Mouse (Mus musculus): ENCODE results near the gene Smim6. TPM values are rescaled to one million over a fixed set of nuclear protein-coding genes. Genes with fewer than 3 reads are reported as not detected.

Gene Smim6
- polyA plus RNA-seq, 1 experiment: 0.62 TPM

GRCm38 (mm10) chr11:115903384-115904230, 8.2 kb upstream of the Smim6 start:
- H3K36me3 ChIP-seq (ENCODE audit: control insufficient read depth, insufficient read depth, low read length): no peaks in the 10 kb centered on the region
- 64% methylated on average over 11 of the region's 11 CpGs for WGBS
- H3K4me1 ChIP-seq (replicated peaks; ENCODE audit: control insufficient read depth, insufficient read depth, low read length): peaks cover 78% of the 10 kb centered on the region
- peak overlapping the region; percentile 58; the same call in 1 of the 2 replicates for H3K27ac ChIP-seq (ENCODE audit: control insufficient read depth, insufficient read depth, low read length)
- no peaks in the 10 kb centered on the region for H3K27me3 ChIP-seq (ENCODE audit: control insufficient read depth, insufficient read depth, low read length)
- DNase-seq: no peak
- TF ChIP-seq CTCF (IDR thresholded peaks at IDR 0.05; ENCODE audit: borderline replicate concordance, control insufficient read depth, extremely low read depth, insufficient read depth, low read length, poor library complexity): no peak
- TF ChIP-seq POLR2A (IDR thresholded peaks at IDR 0.05; ENCODE audit: control insufficient read depth, extremely low read depth, insufficient read depth, low read length, poor library complexity): no peak
- H3K4me3 ChIP-seq (ENCODE audit: control insufficient read depth, insufficient read depth, low read length): no peak overlapping the region

DNA sequence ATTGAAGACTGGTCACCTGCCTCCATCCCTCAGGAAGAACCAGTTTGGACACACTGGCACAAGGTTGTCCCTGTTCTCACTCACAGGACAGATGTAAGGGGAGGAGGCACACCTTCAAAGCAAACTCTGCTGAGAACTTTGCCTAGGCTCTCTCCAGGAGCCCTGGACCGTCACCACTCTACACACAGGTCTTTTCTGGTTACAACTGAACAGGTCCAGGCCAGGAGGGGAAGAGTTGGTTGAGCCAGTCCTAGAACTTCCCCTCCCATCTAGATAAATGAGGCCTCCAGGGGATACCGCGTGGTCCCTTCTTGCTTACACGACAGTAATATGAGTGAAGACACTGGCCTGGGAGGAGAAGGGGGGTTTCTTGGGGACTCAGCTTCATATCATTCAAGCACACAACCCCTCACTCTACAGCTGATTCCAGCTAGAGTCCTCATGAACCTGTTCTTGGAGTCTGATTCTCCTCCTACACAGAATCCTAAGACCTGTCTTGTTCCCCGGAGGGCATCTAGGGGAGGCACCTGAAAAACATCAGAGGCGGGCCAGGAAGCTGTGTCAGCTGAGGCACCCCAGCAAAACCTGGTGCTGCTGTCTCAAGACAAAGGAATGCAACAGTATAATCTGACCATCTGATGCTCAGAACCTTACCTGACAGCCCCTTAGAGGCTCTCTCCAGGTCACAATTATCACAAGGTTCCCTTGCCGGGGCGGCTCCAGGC, 7.4 kb upstream of the Smim6 start:
- WGBS: 62% methylated on average over 8 of the region's 8 CpGs
- DNase-seq: no peak
- Histone ChIP-seq H3K27ac (ENCODE audit: control insufficient read depth, insufficient read depth, low read length) (peak overlapping the region; percentile 58), H3K36me3 (ENCODE audit: control insufficient read depth, insufficient read depth, low read length) (no peaks in the 10 kb centered on the region), H3K4me3 (ENCODE audit: control insufficient read depth, insufficient read depth, low read length) (peak overlapping the region; percentile 8; the same call in 1 of the 2 replicates), H3K27me3 (ENCODE audit: control insufficient read depth, insufficient read depth, low read length) (no peaks in the 10 kb centered on the region), H3K4me1 (replicated peaks; ENCODE audit: control insufficient read depth, insufficient read depth, low read length) (peaks cover 70% of the 10 kb centered on the region)
- TF ChIP-seq POLR2A (IDR thresholded peaks at IDR 0.05; ENCODE audit: control insufficient read depth, extremely low read depth, insufficient read depth, low read length, poor library complexity): no peak
- no peak for TF ChIP-seq CTCF (IDR thresholded peaks at IDR 0.05; ENCODE audit: borderline replicate concordance, control insufficient read depth, extremely low read depth, insufficient read depth, low read length, poor library complexity)

- no peaks in the 10 kb centered on the region for H3K36me3 ChIP-seq (ENCODE audit: control insufficient read depth, insufficient read depth, low read length)
- no peak for TF ChIP-seq CTCF (IDR thresholded peaks at IDR 0.05; ENCODE audit: borderline replicate concordance, control insufficient read depth, extremely low read depth, insufficient read depth, low read length, poor library complexity)
- peaks cover 63% of the 10 kb centered on the region for H3K4me1 ChIP-seq (replicated peaks; ENCODE audit: control insufficient read depth, insufficient read depth, low read length)
- DNase-seq: no peak
- peak overlapping the region; percentile 58 for H3K27ac ChIP-seq (ENCODE audit: control insufficient read depth, insufficient read depth, low read length)
- H3K4me3 ChIP-seq (ENCODE audit: control insufficient read depth, insufficient read depth, low read length): peak overlapping the region; percentile 8; the same call in 1 of the 2 replicates
- no peaks in the 10 kb centered on the region for H3K27me3 ChIP-seq (ENCODE audit: control insufficient read depth, insufficient read depth, low read length)
- WGBS: 62% methylated on average over 16 of the region's 16 CpGs
These were observed 6.6 kb upstream of the Smim6 start for GRCm38 (mm10) chr11:115904956-115905790.

DNA sequence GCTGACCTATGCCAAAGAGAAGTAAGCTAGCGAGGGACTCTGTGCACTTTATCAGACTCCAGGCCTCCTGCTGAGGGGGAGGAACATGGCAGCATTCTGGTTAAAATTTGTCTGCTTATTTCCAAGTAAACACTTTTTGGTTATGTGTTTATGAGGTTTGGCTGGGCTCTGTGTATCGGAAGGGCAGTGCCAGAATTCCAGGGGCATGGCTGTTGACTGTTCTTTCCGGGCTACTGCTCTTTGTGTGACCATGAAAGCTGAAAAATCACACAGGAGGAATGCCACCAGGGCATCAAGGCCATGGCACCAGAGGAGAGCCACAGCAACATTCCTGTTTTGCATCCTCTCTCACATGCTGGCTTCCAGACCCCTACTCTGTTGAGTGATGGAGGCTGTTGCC, 5.7 kb upstream of the Smim6 start:
- WGBS: 94% methylated on average over 3 of the region's 3 CpGs
- Histone ChIP-seq H3K4me3 (ENCODE audit: control insufficient read depth, insufficient read depth, low read length) (no peak overlapping the region), H3K36me3 (ENCODE audit: control insufficient read depth, insufficient read depth, low read length) (no peaks in the 10 kb centered on the region), H3K27ac (ENCODE audit: control insufficient read depth, insufficient read depth, low read length) (0 out of 2 replicates have a peak overlapping the region, but pooled peaks have one; percentile 6), H3K27me3 (ENCODE audit: control insufficient read depth, insufficient read depth, low read length) (no peaks in the 10 kb centered on the region), H3K4me1 (replicated peaks; ENCODE audit: control insufficient read depth, insufficient read depth, low read length) (peaks cover 57% of the 10 kb centered on the region)
- no peak for DNase-seq
- TF ChIP-seq POLR2A (IDR thresholded peaks at IDR 0.05; ENCODE audit: control insufficient read depth, extremely low read depth, insufficient read depth, low read length, poor library complexity) (no peak), CTCF (IDR thresholded peaks at IDR 0.05; ENCODE audit: borderline replicate concordance, control insufficient read depth, extremely low read depth, insufficient read depth, low read length, poor library complexity) (no peak)

DNA sequence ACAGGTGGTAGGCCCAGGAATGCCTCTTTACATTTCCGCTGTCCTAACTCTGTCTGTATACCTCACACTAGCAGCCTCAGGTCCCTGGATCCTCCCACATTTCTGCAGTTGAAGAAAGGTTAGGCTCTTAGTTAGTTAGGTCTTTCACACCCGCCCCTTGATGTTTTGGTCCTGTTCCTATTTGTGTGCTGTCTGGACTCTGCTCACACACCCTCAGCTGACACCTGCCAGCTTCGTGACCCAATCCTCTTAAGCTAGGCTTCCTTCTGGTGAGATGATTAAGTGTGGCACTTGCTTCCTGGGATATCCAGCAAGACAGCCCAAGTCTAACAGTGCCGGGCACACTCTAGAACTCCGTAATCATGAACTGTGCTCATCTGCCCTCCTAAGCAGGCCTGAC, 5.3 kb upstream of the Smim6 start:
- Histone ChIP-seq H3K27ac (ENCODE audit: control insufficient read depth, insufficient read depth, low read length) (no peak overlapping the region), H3K4me3 (ENCODE audit: control insufficient read depth, insufficient read depth, low read length) (no peak overlapping the region), H3K36me3 (ENCODE audit: control insufficient read depth, insufficient read depth, low read length) (no peaks in the 10 kb centered on the region), H3K4me1 (replicated peaks; ENCODE audit: control insufficient read depth, insufficient read depth, low read length) (peaks cover 57% of the 10 kb centered on the region), H3K27me3 (ENCODE audit: control insufficient read depth, insufficient read depth, low read length) (no peaks in the 10 kb centered on the region)
- TF ChIP-seq POLR2A (IDR thresholded peaks at IDR 0.05; ENCODE audit: control insufficient read depth, extremely low read depth, insufficient read depth, low read length, poor library complexity) (no peak), CTCF (IDR thresholded peaks at IDR 0.05; ENCODE audit: borderline replicate concordance, control insufficient read depth, extremely low read depth, insufficient read depth, low read length, poor library complexity) (no peak)
- 94% methylated on average over 5 of the region's 5 CpGs for WGBS
- DNase-seq: no peak

- WGBS: 6% methylated on average over 5 of the region's 5 CpGs
- peak; percentile 49 for DNase-seq
- Histone ChIP-seq H3K27ac (ENCODE audit: control insufficient read depth, insufficient read depth, low read length) (peak overlapping the region; percentile 79), H3K4me3 (ENCODE audit: control insufficient read depth, insufficient read depth, low read length) (no peak overlapping the region), H3K4me1 (replicated peaks; ENCODE audit: control insufficient read depth, insufficient read depth, low read length) (peaks cover 37% of the 10 kb centered on the region), H3K27me3 (ENCODE audit: control insufficient read depth, insufficient read depth, low read length) (no peaks in the 10 kb centered on the region), H3K36me3 (ENCODE audit: control insufficient read depth, insufficient read depth, low read length) (no peaks in the 10 kb centered on the region)
- no peak for TF ChIP-seq POLR2A (IDR thresholded peaks at IDR 0.05; ENCODE audit: control insufficient read depth, extremely low read depth, insufficient read depth, low read length, poor library complexity)
These were observed 669 bp upstream of the Smim6 start for GRCm38 (mm10) chr11:115911134-115911561.
